Mouse (Mus musculus) lung, adult 2 months (tissue): Measurements from ENCODE around the gene Aifm1.

Source experiments
- CTCF ChIP-seq: fragments of 200-500 bp; IDR thresholded peaks from 2 replicates; pipeline ENCODE4 v1.5.1; 2011; ENCODE audit warnings: mild to moderate bottlenecking, low read length, control low read depth; ENCODE audit not compliant: insufficient read depth
- POLR2A ChIP-seq: fragments of 200-500 bp; IDR thresholded peaks from 2 replicates; pipeline ENCODE4 v1.6.1; 2011; ENCODE audit warnings: low read depth, mild to moderate bottlenecking, control low read depth, low read length, borderline replicate concordance; ENCODE audit errors: extremely low read depth

GRCm38 (mm10) chrX:48452931-48453673 is 60.3 kb downstream of the Aifm1 start:
- TF ChIP-seq POLR2A, result no peak
- TF ChIP-seq CTCF, result no peak
